Mouse (Mus musculus): Measurements from ENCODE around the gene Cacna2d1. TPM values are rescaled to one million over a fixed set of nuclear protein-coding genes. Genes with fewer than 3 reads are reported as not detected.

The Cacna2d1 gene
- polyA plus RNA-seq, 2 experiments = 0.20 to 0.22 TPM

- H3K4me1 ChIP-seq (replicated peaks; ENCODE audit: control insufficient read depth in 2 of 2, insufficient read depth in 2 of 2, low read length in 1 of 2) = no peaks in the 10 kb centered on the region
- H3K36me3 ChIP-seq (replicated peaks; ENCODE audit: control insufficient read depth, insufficient read depth, low read depth) = no peaks in the 10 kb centered on the region
- TF ChIP-seq CTCF (IDR thresholded peaks at IDR 0.05; ENCODE audit: low read depth) (no peak), EP300 (IDR thresholded peaks at IDR 0.05; ENCODE audit: low read depth) (no peak)
- no peak overlapping the region for H3K4me2 ChIP-seq (ENCODE audit: low read depth)
- H3K27me3 ChIP-seq (ENCODE audit: control insufficient read depth, insufficient read depth, low read length) = no peaks in the 10 kb centered on the region
- H3K9me3 ChIP-seq (ENCODE audit: control insufficient read depth, low read length) = no peaks in the 10 kb centered on the region
- ATAC-seq (ENCODE audit: insufficient read depth) (no peak), DNase-seq (ENCODE audit: low read depth in 3 of 3, low spot score in 3 of 3) (no peak)
- 37% methylated on average over 5 of the region's 5 CpGs for WGBS (ENCODE audit: insufficient replicate concordance)
- no peak overlapping the region for H3K9ac ChIP-seq (replicated peaks)
- H3K27ac ChIP-seq = no peak overlapping the region
- H3K4me3 ChIP-seq (ENCODE audit: insufficient read depth in 1 of 2, low read depth in 2 of 2, low read length in 2 of 2) = no peak overlapping the region
Observed at GRCm38 (mm10) chr5:15983354-15983753, 48.9 kb downstream of the Cacna2d1 start.

- ATAC-seq (ENCODE audit: insufficient read depth) (no peak), DNase-seq (ENCODE audit: low read depth in 3 of 3, low spot score in 3 of 3) (no peak)
- H3K36me3 ChIP-seq (replicated peaks; ENCODE audit: control insufficient read depth, insufficient read depth, low read depth) = no peaks in the 10 kb centered on the region
- no peaks in the 10 kb centered on the region for H3K27me3 ChIP-seq (ENCODE audit: control insufficient read depth, insufficient read depth, low read length)
- H3K4me1 ChIP-seq (replicated peaks; ENCODE audit: control insufficient read depth in 2 of 2, insufficient read depth in 2 of 2, low read length in 1 of 2) = no peaks in the 10 kb centered on the region
- H3K4me2 ChIP-seq (ENCODE audit: low read depth) = no peak overlapping the region
- no peak overlapping the region for H3K4me3 ChIP-seq (ENCODE audit: insufficient read depth in 1 of 2, low read depth in 2 of 2, low read length in 2 of 2)
- TF ChIP-seq CTCF (IDR thresholded peaks at IDR 0.05; ENCODE audit: low read depth) (no peak), EP300 (IDR thresholded peaks at IDR 0.05; ENCODE audit: low read depth) (no peak)
- no peaks in the 10 kb centered on the region for H3K9me3 ChIP-seq (ENCODE audit: control insufficient read depth, low read length)
- no peak overlapping the region for H3K9ac ChIP-seq (replicated peaks)
- H3K27ac ChIP-seq = no peak overlapping the region
- WGBS (ENCODE audit: insufficient replicate concordance) = 72% methylated on average over 7 of the region's 7 CpGs
Observed at GRCm38 (mm10) chr5:15985228-15985858, 50.9 kb downstream of the Cacna2d1 start.

- 44% methylated on average over 4 of the region's 4 CpGs for WGBS (ENCODE audit: insufficient replicate concordance)
- Histone ChIP-seq H3K4me3 (ENCODE audit: insufficient read depth in 1 of 2, low read depth in 2 of 2, low read length in 2 of 2) (no peak overlapping the region), H3K9ac (replicated peaks) (no peak overlapping the region), H3K27ac (no peak overlapping the region), H3K4me1 (replicated peaks; ENCODE audit: control insufficient read depth in 2 of 2, insufficient read depth in 2 of 2, low read length in 1 of 2) (no peaks in the 10 kb centered on the region), H3K36me3 (replicated peaks; ENCODE audit: control insufficient read depth, insufficient read depth, low read depth) (no peaks in the 10 kb centered on the region), H3K4me2 (ENCODE audit: low read depth) (no peak overlapping the region), H3K9me3 (ENCODE audit: control insufficient read depth, low read length) (no peaks in the 10 kb centered on the region), H3K27me3 (ENCODE audit: control insufficient read depth, insufficient read depth, low read length) (no peaks in the 10 kb centered on the region)
- TF ChIP-seq CTCF (IDR thresholded peaks at IDR 0.05; ENCODE audit: low read depth) (no peak), EP300 (IDR thresholded peaks at IDR 0.05; ENCODE audit: low read depth) (no peak)
- ATAC-seq (ENCODE audit: insufficient read depth) (no peak), DNase-seq (ENCODE audit: low read depth in 3 of 3, low spot score in 3 of 3) (no peak)
Observed at GRCm38 (mm10) chr5:15985901-15986300, 51.4 kb downstream of the Cacna2d1 start.

GRCm38 (mm10) chr5:15991428-15992139 is 57.1 kb downstream of the Cacna2d1 start:
- TF ChIP-seq CTCF (IDR thresholded peaks at IDR 0.05; ENCODE audit: low read depth) = no peak
- TF ChIP-seq EP300 (IDR thresholded peaks at IDR 0.05; ENCODE audit: low read depth) = no peak
- no peak for DNase-seq (ENCODE audit: low read depth in 3 of 3, low spot score in 3 of 3)
- H3K27me3 ChIP-seq (ENCODE audit: control insufficient read depth, insufficient read depth, low read length) = no peaks in the 10 kb centered on the region
- no peaks in the 10 kb centered on the region for H3K36me3 ChIP-seq (replicated peaks; ENCODE audit: control insufficient read depth, insufficient read depth, low read depth)
- WGBS (ENCODE audit: insufficient replicate concordance) = 58% methylated on average over 12 of the region's 12 CpGs
- ATAC-seq (ENCODE audit: insufficient read depth) = no peak
- no peak overlapping the region for H3K9ac ChIP-seq (replicated peaks)
- H3K27ac ChIP-seq = no peak overlapping the region
- no peaks in the 10 kb centered on the region for H3K9me3 ChIP-seq (ENCODE audit: control insufficient read depth, low read length)
- H3K4me2 ChIP-seq (ENCODE audit: low read depth) = no peak overlapping the region
- no peak overlapping the region for H3K4me3 ChIP-seq (ENCODE audit: insufficient read depth in 1 of 2, low read depth in 2 of 2, low read length in 2 of 2)
- H3K4me1 ChIP-seq (replicated peaks; ENCODE audit: control insufficient read depth in 2 of 2, insufficient read depth in 2 of 2, low read length in 1 of 2) = no peaks in the 10 kb centered on the region

DNA sequence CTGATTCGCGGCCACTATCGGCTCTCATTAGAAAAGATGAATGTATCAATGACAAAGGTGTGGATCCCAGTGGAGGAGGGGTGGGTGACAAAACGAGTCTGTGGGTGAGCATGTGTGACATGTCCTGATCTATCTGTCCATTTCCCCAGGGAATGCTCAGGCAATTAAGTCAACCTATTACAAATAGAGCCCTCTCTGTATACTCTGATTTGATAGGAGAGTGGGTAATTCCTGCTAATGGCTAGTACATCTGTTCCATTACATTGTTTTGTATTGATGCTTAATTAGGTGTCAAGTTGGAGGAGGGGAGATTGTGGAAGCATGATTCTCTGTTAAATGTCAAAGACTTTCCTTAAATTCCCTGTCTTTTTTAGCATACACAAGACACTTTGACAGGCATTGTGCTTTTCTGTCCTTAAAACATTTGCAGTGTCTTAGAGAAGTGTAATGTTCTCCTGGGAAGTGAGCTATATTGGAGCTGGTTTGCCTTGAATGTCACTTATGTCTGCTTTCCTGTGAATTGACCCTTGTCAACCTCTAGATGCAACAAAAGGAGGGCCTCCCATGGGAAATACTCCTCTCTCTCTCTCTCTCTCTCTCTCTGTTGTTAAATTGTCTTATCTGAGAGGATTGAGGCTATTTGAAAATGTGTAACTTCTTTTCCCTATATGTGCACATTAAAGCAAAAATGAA is 58.9 kb downstream of the Cacna2d1 start:
- no peak overlapping the region for H3K27ac ChIP-seq
- H3K4me2 ChIP-seq (ENCODE audit: low read depth) = no peak overlapping the region
- no peaks in the 10 kb centered on the region for H3K4me1 ChIP-seq (replicated peaks; ENCODE audit: control insufficient read depth in 2 of 2, insufficient read depth in 2 of 2, low read length in 1 of 2)
- H3K36me3 ChIP-seq (replicated peaks; ENCODE audit: control insufficient read depth, insufficient read depth, low read depth) = no peaks in the 10 kb centered on the region
- DNase-seq (ENCODE audit: low read depth in 3 of 3, low spot score in 3 of 3) = no peak
- no peaks in the 10 kb centered on the region for H3K9me3 ChIP-seq (ENCODE audit: control insufficient read depth, low read length)
- WGBS (ENCODE audit: insufficient replicate concordance) = 56% methylated on average over 4 of the region's 4 CpGs
- TF ChIP-seq CTCF (IDR thresholded peaks at IDR 0.05; ENCODE audit: low read depth) (no peak), EP300 (IDR thresholded peaks at IDR 0.05; ENCODE audit: low read depth) (no peak)
- no peak overlapping the region for H3K4me3 ChIP-seq (ENCODE audit: insufficient read depth in 1 of 2, low read depth in 2 of 2, low read length in 2 of 2)
- no peak overlapping the region for H3K9ac ChIP-seq (replicated peaks)
- no peak for ATAC-seq (ENCODE audit: insufficient read depth)
- no peaks in the 10 kb centered on the region for H3K27me3 ChIP-seq (ENCODE audit: control insufficient read depth, insufficient read depth, low read length)

Data from liver, embryonic 14.5 days (tissue).